Mouse (Mus musculus) WW6 (cell line): ENCODE results near the gene Tbrg1.

Experiments used
- DNase-seq: peaks from one replicate; pipeline ENCODE4 v3.0.0-alpha.2; 2013; ENCODE audit warnings: low read depth, low spot score

Tbrg1 gene

GRCm38 (mm10) chr9:37632305-37632704 lies 24.8 kb downstream of the Tbrg1 start:
- DNase-seq: no peak

- DNase-seq: no peak
Measured at GRCm38 (mm10) chr9:37629941-37630340, 27.2 kb downstream of the Tbrg1 start.

DNA sequence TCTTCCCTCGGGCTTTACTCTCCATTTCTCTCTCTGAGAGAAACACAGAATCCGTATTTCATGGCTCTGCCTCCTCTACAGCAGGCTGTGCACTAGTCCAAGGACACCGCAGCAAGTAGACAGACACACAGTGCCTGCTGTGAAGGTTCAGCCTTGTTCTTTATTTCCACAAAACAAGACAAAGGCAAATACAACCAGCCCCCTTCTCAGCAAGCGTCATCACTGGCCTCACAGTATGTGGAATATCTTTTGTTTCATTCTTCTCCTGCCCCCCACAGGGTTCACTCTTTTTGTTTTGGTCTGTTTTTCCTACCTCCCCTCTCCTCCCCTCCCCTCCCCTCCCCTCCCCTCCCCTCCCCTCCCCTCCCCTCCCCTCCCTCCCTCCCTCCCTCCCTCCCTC lies 28.5 kb downstream of the Tbrg1 start:
- no peak for DNase-seq

GRCm38 (mm10) chr9:37627263-37627662 lies 29.8 kb downstream of the Tbrg1 start:
- DNase-seq: no peak

DNA sequence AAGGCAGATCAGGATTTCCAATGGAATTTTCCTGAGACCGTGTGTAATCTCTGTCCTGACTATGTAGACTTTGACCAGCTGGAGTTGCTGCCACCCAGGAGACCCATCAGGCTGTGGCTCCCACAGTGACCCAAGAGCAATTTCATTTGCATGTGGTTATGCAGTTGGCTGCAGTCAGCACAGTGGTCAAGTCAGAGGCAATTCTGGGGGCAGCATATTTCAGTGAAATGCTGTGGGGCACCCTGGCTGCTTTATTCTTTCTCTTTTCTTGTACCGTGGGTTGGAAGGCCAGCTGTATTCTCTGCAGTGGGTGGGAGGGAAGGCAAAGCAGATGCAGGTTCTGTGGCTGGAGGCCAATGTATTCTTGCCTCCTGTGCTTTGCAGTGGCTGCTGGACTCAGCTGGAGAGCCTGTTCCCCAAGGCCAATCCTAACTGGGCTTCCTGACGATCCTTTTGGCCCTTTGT lies 31.0 kb downstream of the Tbrg1 start:
- no peak for DNase-seq

DNA sequence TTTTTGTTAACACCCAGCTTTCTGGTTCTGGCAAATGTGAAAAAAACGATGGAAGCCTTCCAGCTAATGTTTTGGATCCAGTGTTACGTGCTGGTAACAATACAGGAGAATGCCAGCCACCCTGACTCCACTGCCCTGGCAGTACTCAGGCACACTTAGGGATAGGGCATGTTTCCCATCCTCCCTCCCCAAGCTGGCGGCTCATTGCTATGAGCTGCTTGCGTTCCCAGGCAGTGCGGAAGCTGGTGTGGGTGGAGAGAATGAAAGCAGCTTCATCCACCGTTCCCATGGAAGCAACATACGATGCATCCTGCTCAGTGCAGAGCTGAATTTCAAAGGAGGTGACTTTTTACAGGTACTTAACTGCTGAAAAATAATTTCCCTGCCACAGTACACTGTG lies 31.5 kb downstream of the Tbrg1 start:
- DNase-seq: no peak

- DNase-seq: no peak
Measured at GRCm38 (mm10) chr9:37625129-37625528, 32.0 kb downstream of the Tbrg1 start.

GRCm38 (mm10) chr9:37624502-37624901 lies 32.6 kb downstream of the Tbrg1 start:
- DNase-seq: no peak

DNA sequence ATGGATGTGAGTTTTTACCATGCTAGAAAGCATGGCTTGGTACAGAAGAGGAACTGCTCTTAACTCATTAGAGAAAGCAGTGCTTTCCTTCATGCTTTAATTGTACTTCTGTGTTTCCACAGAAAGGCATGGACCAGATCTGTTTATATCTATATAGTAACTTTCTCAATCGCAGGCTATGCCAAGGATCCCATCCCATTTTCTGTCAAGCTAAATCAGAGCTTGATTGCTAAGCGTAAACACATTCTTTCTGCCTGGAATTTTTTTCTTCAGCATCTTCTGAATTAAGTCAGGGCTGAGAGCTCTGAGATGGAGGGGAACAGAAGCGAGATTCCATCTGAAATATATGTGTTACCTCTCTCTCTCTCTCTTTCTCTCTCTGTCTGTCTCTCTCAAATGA lies 33.1 kb downstream of the Tbrg1 start:
- no peak for DNase-seq

DNA sequence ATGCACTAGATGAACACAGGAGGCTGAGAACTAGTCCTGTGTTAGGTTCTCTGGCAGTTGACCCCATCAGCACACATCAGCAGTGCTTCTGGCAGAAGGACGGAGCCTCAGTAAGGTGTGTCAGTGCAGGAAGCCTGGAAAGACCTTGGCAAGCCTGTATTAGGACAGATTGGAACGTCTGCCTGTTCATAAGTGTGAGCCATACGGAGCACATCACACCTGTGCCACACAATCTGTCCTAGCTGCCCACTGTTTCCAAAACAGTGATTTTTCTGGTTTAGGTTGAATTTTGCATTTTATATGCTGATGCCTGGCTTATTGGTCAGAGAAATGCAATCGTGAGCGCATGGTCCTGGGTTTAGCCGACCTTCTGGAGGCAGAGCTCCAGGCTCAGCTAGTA lies 35.8 kb downstream of the Tbrg1 start:
- no peak for DNase-seq

GRCm38 (mm10) chr9:37616770-37617169 lies 40.3 kb downstream of the Tbrg1 start:
- DNase-seq: no peak

GRCm38 (mm10) chr9:37615220-37615619 lies 41.9 kb downstream of the Tbrg1 start:
- no peak for DNase-seq

GRCm38 (mm10) chr9:37614316-37614715 lies 42.8 kb downstream of the Tbrg1 start:
- DNase-seq: no peak

- DNase-seq: no peak
Measured at GRCm38 (mm10) chr9:37613911-37614280, 43.2 kb downstream of the Tbrg1 start.

DNA sequence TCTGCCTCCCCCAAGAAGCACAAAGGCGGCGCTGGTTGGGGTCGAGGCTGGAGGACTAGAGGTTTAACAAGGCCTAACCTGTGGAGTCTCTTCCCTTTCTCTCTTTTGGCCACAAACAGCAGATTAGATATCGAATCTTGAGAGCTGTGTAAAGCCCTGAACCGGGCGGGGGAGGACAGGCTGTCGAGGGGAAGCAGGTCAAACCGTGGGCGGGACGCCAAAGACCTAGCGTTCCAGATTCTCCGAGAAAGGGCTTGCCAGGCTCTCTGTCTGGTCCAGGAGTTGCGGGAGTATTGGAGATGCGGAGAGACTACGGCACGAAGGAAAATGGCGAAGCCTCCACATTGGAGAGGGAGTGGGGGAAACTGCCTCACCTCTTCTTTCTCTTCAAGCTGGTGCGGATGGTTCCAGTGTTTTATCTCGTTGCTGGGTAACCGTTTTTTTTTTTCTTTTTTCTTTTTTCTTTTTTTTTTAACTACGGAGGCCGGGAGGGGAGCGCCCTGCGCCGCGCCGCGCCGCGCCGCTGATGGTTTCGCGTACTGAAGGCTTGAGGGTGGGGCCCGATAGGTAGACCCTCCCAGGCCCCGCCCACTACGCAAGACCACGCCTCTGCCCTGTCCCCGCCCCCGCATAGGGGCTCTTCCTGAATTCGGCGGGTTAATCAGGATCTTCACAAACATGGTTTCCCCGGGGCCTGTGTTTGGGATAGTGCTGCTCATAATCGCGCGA lies 43.8 kb downstream of the Tbrg1 start, which contains the start of gene Spa17:
Spa17 (minus strand) TSS at position 541 of the 729 bp plus-strand sequence.
- DNase-seq: peak; percentile 86

DNA sequence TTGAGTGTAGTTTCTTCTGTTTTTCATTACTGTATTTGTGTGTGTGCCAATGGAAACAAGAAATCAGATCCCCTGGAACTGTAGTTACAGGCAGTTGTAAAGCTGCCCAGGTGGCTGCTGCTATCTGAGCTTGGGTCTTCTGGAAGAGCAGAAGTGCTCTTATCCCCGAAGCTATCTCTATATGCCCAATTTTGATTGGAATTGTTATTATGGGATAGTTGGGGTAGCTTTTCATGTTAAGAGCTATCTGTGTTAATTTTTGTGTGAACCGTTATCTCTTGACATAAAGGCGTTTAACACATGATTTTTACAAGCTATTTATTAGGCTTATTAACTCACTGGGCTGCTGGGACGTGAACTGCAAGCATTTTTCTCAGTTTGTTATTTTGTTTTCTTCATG lies 47.6 kb downstream of the Tbrg1 start:
- DNase-seq: no peak

DNA sequence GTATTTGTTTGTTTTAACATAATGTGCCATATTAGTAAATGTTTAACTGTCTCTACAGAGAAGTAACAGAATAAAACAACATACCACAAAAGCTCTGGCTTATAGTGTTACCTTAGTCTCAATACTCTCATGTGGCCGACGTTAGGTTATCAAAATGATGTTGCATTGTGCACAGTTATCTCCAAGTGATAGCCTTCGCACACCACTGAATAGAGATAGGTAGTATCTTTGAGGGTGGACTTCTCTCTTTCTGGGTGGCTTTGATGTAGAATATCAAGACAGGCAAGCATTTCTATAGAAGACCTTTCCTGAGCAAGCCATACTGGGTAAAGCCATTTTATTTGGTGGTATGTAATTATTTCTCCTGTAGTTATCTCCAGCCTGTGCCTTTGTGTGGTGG lies 52.0 kb downstream of the Tbrg1 start:
- no peak for DNase-seq

GRCm38 (mm10) chr9:37600538-37601205 lies 56.4 kb downstream of the Tbrg1 start:
- no peak for DNase-seq
